Mouse (Mus musculus) megakaryocyte, embryonic 14.5 days (primary cell): ENCODE results near the gene Unc5a.

Source experiments
- FLI1 ChIP-seq: IDR thresholded peaks from 2 replicates; pipeline ENCODE4 v1.6.1; 2012; ENCODE audit warnings: low read length, inconsistent platforms, mixed read lengths
- GATA1 ChIP-seq: IDR thresholded peaks from 3 replicates; pipeline ENCODE4 v1.6.1; 2012; ENCODE audit warnings: mixed read lengths, low read length, inconsistent platforms, borderline replicate concordance

DNA sequence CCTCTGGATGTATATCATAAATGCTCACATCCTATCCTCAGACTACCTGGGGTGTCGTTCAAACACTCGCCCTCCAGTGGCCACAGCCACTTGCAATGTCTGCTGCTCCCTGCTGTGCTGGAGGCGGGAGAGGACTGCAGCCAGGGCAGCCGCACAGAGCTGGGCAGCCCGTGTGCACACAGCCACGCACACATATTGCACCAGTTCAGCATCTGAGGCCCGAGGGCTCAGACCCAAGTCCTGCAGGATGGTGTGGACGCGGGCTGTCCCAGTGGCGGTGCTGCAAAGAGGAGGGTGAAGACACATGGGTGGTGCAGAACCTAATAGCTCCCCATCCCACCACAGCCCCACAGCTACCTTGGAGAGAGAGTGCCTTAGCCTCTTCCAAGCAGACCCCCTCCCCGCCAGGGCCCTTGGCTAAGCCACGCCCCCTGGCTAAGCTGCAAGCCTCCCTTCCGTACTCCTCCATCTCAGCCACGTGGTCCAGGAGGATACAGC, 62.8 kb downstream of the Unc5a start:
- TF ChIP-seq GATA1 (no peak), FLI1 (no peak)
